ENCODE assay signal across 18 mouse cellular contexts in the genomic region with DNA sequence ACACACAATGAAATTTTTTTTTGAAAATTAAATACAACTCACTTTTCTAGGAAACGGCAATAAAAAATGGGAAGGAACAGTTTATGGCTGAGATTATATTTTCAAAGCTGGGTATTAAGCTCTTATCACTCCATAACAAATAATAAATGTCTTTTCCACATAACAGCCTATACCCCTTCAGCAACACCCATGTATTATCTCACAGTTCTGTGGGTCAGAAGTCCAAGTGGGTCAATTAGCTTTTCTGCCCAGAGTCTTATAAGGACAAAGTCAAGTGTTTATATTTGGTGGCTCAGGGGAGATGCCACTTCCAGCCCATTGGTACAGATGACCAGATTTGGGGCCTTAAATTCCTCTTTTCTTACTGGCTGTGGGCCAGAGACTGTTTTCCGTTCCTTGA.
"Had no signal": no experiment of that assay in that cellular context is flagged by ENCODE, and none has a peak within 500 bp of the region (broad histone marks: within the 10 kb centered on the region; RNA-seq: fewer than 3 reads in every experiment).

No protein-coding gene starts in this region.

- ATAC-seq: liver, postnatal 0 days; lung, postnatal 0 days; midbrain, embryonic 15.5 days had no signal

- H3K4me1 ChIP-seq: midbrain, embryonic 12.5 days; midbrain, embryonic 15.5 days; neural tube, embryonic 12.5 days; neural tube, embryonic 15.5 days; stomach, embryonic 15.5 days had no signal

- H3K36me3 ChIP-seq: limb, embryonic 12.5 days; limb, embryonic 15.5 days; midbrain, embryonic 12.5 days; midbrain, embryonic 15.5 days; neural tube, embryonic 12.5 days; neural tube, embryonic 15.5 days; stomach, embryonic 15.5 days had no signal

- H3K27me3 ChIP-seq: limb, embryonic 12.5 days; limb, embryonic 15.5 days; midbrain, embryonic 12.5 days; midbrain, embryonic 15.5 days; neural tube, embryonic 12.5 days; neural tube, embryonic 15.5 days; stomach, embryonic 15.5 days had no signal

- DNase-seq: kidney, adult 18-20 months; kidney, adult 9 months; kidney, postnatal 36 days; left cerebral cortex, postnatal 4 days; liver, postnatal 0 days; lung, embryonic 14.5 days; right cerebral cortex, postnatal 25 days had no signal

- H3K27ac ChIP-seq: limb, embryonic 12.5 days; limb, embryonic 15.5 days; liver, embryonic 14.5 days; macrophage; midbrain, embryonic 12.5 days; midbrain, embryonic 15.5 days; neural tube, embryonic 12.5 days; neural tube, embryonic 15.5 days; stomach, embryonic 15.5 days had no signal

- H3K9ac ChIP-seq: limb, embryonic 12.5 days; limb, embryonic 15.5 days; liver, embryonic 14.5 days; liver, postnatal 0 days; lung, embryonic 14.5 days; midbrain, embryonic 12.5 days; midbrain, embryonic 15.5 days; neural tube, embryonic 12.5 days; neural tube, embryonic 15.5 days; stomach, embryonic 15.5 days had no signal

- H3K9me3 ChIP-seq: limb, embryonic 12.5 days; limb, embryonic 15.5 days; midbrain, embryonic 12.5 days; midbrain, embryonic 15.5 days; neural tube, embryonic 12.5 days; neural tube, embryonic 15.5 days; stomach, embryonic 15.5 days had no signal

- H3K4me3 ChIP-seq: limb, embryonic 12.5 days; limb, embryonic 15.5 days; midbrain, embryonic 12.5 days; midbrain, embryonic 15.5 days; neural tube, embryonic 12.5 days; neural tube, embryonic 15.5 days; stomach, embryonic 15.5 days had no signal

- H3K4me2 ChIP-seq: limb, embryonic 12.5 days; limb, embryonic 15.5 days; liver, embryonic 11.5 days; lung, embryonic 14.5 days; midbrain, embryonic 12.5 days; midbrain, embryonic 15.5 days; neural tube, embryonic 12.5 days; neural tube, embryonic 15.5 days; stomach, embryonic 15.5 days had no signal
